Mouse (Mus musculus) layer of hippocampus, adult 6 months (tissue): ENCODE measurements around the gene 4933402J07Rik. TPM values are rescaled to one million over a fixed set of nuclear protein-coding genes. Genes with fewer than 3 reads are reported as not detected.

Experiments used
- long read RNA-seq, 2 experiments: library from polyadenylated mRNA; unstranded; transcript quantifications; one replicate each; pipeline ENCODE4 v2.0.0; 2019 to 2020
- polyA plus RNA-seq: library from polyadenylated mRNA; unstranded; fragments of <200 nt; fragmentation: Nextera tagmentation; gene quantifications from 2 replicates; pipeline ENCODE4 v1.2.3, GENCODE M21; 2021

The 4933402J07Rik gene
- polyA plus RNA-seq: not detected in 2 replicates
- long read RNA-seq, experiment 1: 0 reads
- long read RNA-seq, experiment 2: 0 reads

DNA sequence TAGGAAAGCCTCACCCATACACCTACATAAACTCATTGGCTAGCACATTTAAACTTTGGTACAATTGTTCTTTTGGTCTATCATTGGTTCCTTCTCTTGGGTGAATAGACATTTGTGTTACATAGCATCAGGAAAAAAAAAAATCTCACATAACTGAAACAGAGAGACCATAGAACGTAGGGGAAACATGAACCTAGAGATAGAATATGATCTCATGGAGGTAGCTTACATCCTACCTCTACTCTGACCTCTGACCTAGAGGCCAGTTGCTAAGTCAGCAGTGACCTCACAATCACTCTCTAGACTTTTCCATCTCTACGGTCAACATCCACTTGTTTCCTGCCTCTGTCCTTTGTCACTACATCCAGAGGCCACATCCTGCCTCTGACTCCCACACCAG, at the start of gene 4933402J07Rik:
Gene 4933402J07Rik, plus strand, starts transcription at position 301 of the 400 bp plus-strand sequence.

Other genes starting within 250 kb of the 4933402J07Rik start
- 0.68 and 1.9 TPM in 2 replicates for gene Cbln1, start 91.2 kb upstream of the 4933402J07Rik start, polyA plus RNA-seq